8 mouse cellular contexts compared by ENCODE assay signal in the genomic region with DNA sequence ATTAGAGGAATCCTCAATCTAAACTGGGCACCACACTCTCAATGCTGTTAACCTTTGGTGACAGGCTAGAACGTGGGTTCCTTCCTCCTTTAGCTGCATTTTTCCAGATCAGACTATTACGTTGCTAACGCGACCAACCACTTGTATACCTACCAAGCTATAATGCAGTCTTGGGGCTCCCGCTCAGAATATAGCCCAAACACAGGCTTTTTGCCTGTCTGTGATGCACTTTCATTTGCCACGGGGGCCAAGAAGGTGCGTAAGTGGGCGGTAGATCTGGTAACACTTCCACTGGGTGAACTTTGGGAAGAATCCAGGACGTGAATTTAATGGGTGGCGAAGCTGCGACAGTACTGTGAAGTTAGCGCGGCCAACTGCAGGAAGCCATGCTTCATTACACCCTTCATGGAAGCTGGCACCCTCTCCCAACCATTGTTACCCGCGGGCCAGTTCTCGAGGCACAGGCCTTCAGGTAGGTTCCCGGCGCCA. TPM values are rescaled to one million over a fixed set of nuclear protein-coding genes. Genes with fewer than 3 reads are reported as not detected.
DNase-seq lines count a peak whose midpoint lies in the region; ATAC-seq and TF ChIP-seq lines count a peak whose summit lies in the region.

No protein-coding gene starts in this region.

- peak overlapping the region; percentile 78 for H3K4me3 ChIP-seq in embryonic facial prominence, embryonic 13.5 days
- H3K4me3 ChIP-seq in heart, embryonic 12.5 days, result peak overlapping the region; percentile 95
- peak overlapping the region; percentile 94 for H3K4me3 ChIP-seq in kidney, postnatal 0 days (replicated peaks; ENCODE audit: low read depth, low read length)
- H3K4me3 ChIP-seq in liver, embryonic 14.5 days (ENCODE audit: insufficient read depth in 1 of 2, low read depth in 2 of 2, low read length in 2 of 2), result peak overlapping the region; percentile 65 to 96

- no peaks in the 10 kb centered on the region for H3K27me3 ChIP-seq in embryonic facial prominence, embryonic 13.5 days
- H3K27me3 ChIP-seq in heart, embryonic 12.5 days (replicated peaks), result no peaks in the 10 kb centered on the region
- no peaks in the 10 kb centered on the region for H3K27me3 ChIP-seq in kidney, postnatal 0 days (ENCODE audit: insufficient read depth, low read length)
- no peaks in the 10 kb centered on the region for H3K27me3 ChIP-seq in liver, embryonic 14.5 days (ENCODE audit: control insufficient read depth, insufficient read depth, low read length)

- H3K27ac ChIP-seq in embryonic facial prominence, embryonic 13.5 days, result peak overlapping the region; percentile 99
- H3K27ac ChIP-seq in heart, embryonic 12.5 days (ENCODE audit: poor library complexity, severe bottlenecking), result peak overlapping the region; percentile 100
- peak overlapping the region; percentile 100 for H3K27ac ChIP-seq in kidney, postnatal 0 days
- peak overlapping the region; percentile 95 for H3K27ac ChIP-seq in liver, embryonic 14.5 days

- H3K9ac ChIP-seq in embryonic facial prominence, embryonic 13.5 days, result peak overlapping the region; percentile 98
- H3K9ac ChIP-seq in heart, embryonic 12.5 days, result peak overlapping the region; percentile 100
- peak overlapping the region; percentile 98 for H3K9ac ChIP-seq in kidney, postnatal 0 days (ENCODE audit: low read depth, low read length)
- peak overlapping the region; percentile 98 for H3K9ac ChIP-seq in liver, embryonic 14.5 days (replicated peaks)

- peaks cover 9% of the 10 kb centered on the region for H3K36me3 ChIP-seq in embryonic facial prominence, embryonic 13.5 days
- H3K36me3 ChIP-seq in heart, embryonic 12.5 days, result peaks cover 12% of the 10 kb centered on the region
- no peaks in the 10 kb centered on the region for H3K36me3 ChIP-seq in kidney, postnatal 0 days (ENCODE audit: insufficient read depth, low read length)
- H3K36me3 ChIP-seq in liver, embryonic 14.5 days (replicated peaks; ENCODE audit: control insufficient read depth, insufficient read depth, low read depth), result peaks cover 8% of the 10 kb centered on the region

- peaks cover 12% of the 10 kb centered on the region for H3K4me1 ChIP-seq in embryonic facial prominence, embryonic 13.5 days
- peaks cover 11% of the 10 kb centered on the region for H3K4me1 ChIP-seq in heart, embryonic 12.5 days (replicated peaks)
- peaks cover 6% of the 10 kb centered on the region; the same call in 1 of the 2 replicates for H3K4me1 ChIP-seq in kidney, postnatal 0 days (replicated peaks; ENCODE audit: insufficient read depth, low read length)
- peaks cover 7 to 12% of the 10 kb centered on the region in 2 experiments for H3K4me1 ChIP-seq in liver, embryonic 14.5 days (replicated peaks; ENCODE audit: control insufficient read depth in 2 of 2, insufficient read depth in 2 of 2, low read length in 1 of 2)

- DNase-seq in Muller cell, postnatal 12 days (ENCODE audit: inconsistent ontology term), result peak; percentile 83
- DNase-seq in kidney, postnatal 0 days (ENCODE audit: low spot score), result peak; percentile 86
- peak in 2 of 3 experiments; percentile 43 to 63 for DNase-seq in liver, embryonic 14.5 days (ENCODE audit: low read depth in 3 of 3, low spot score in 3 of 3)
- peak; percentile 50 to 51 for DNase-seq in natural killer cell, adult 2 months (ENCODE audit: low spot score in 2 of 2)
- DNase-seq in thymus, postnatal 14 days, result no peak

- peak; percentile 45 for ATAC-seq in CD4-positive, CD25-positive, alpha-beta regulatory T cell, adult 4 months
- peak; percentile 57 for ATAC-seq in embryonic facial prominence, embryonic 13.5 days (ENCODE audit: insufficient number of reproducible peaks, insufficient read depth, low FRiP score, low TSS enrichment, low read depth)
- peak; percentile 39 for ATAC-seq in heart, embryonic 12.5 days (ENCODE audit: insufficient number of reproducible peaks, low FRiP score)
- ATAC-seq in kidney, postnatal 0 days (replicated peaks; ENCODE audit: low FRiP score, low read depth), result peak; percentile 60
- ATAC-seq in liver, embryonic 14.5 days (ENCODE audit: insufficient read depth), result peak; percentile 38

- under 1% methylated on average over 18 of the region's 18 CpGs for WGBS in embryonic facial prominence, embryonic 13.5 days
- 0% methylated on average over 18 of the region's 18 CpGs for WGBS in heart, embryonic 12.5 days
- under 1% methylated on average over 18 of the region's 18 CpGs for WGBS in kidney, postnatal 0 days
- WGBS in liver, embryonic 14.5 days (ENCODE audit: insufficient replicate concordance), result 1% methylated on average over 18 of the region's 18 CpGs

- H3K4me2 ChIP-seq in embryonic facial prominence, embryonic 13.5 days, result peak overlapping the region; percentile 75
- H3K4me2 ChIP-seq in heart, embryonic 12.5 days, result peak overlapping the region; percentile 78
- peak overlapping the region; percentile 83 for H3K4me2 ChIP-seq in kidney, postnatal 0 days (ENCODE audit: low read length)
- peak overlapping the region; percentile 75 for H3K4me2 ChIP-seq in liver, embryonic 14.5 days (ENCODE audit: low read depth)

- no peaks in the 10 kb centered on the region for H3K9me3 ChIP-seq in embryonic facial prominence, embryonic 13.5 days
- H3K9me3 ChIP-seq in heart, embryonic 12.5 days (replicated peaks), result no peaks in the 10 kb centered on the region
- no peaks in the 10 kb centered on the region for H3K9me3 ChIP-seq in kidney, postnatal 0 days (replicated peaks; ENCODE audit: low read length)
- H3K9me3 ChIP-seq in liver, embryonic 14.5 days (ENCODE audit: control insufficient read depth, low read length), result no peaks in the 10 kb centered on the region

- TF ChIP-seq CTCF in kidney, postnatal 0 days (IDR thresholded peaks at IDR 0.05; ENCODE audit: low read depth), result no peak; the same call in 1 of the 2 replicates
- peak; percentile 31; the same call in 1 of the 2 replicates for TF ChIP-seq CTCF in liver, embryonic 14.5 days (IDR thresholded peaks at IDR 0.05; ENCODE audit: low read depth)

- TF ChIP-seq EP300 in liver, embryonic 14.5 days (IDR thresholded peaks at IDR 0.05; ENCODE audit: low read depth), result 0 out of 2 replicates have a peak, but pooled peaks have one; percentile 24

RNA-seq across cellular contexts. Expression of gene Mllt10, which starts 8.8 kb away (rescaled TPM):
- polyA plus RNA-seq in CD4-positive, CD25-positive, alpha-beta regulatory T cell, adult 4 months (2017; shearing (Covaris generic)), result 10 to 100 TPM; 34.9 to 41.4 TPM
- polyA plus RNA-seq in embryonic facial prominence, embryonic 13.5 days (2015; fragmentation: Nextera tagmentation; extraction: Ambion mirVana), result 67.2 and 73.6 TPM in 2 replicates
- polyA plus RNA-seq in heart, embryonic 12.5 days (2016; fragmentation: Nextera tagmentation; extraction: Ambion mirVana), result 36.3 and 37.1 TPM in 2 replicates
- 48.9 and 49.2 TPM in 2 replicates for polyA plus RNA-seq in kidney, postnatal 0 days (2015; fragmentation: Nextera tagmentation; extraction: Ambion mirVana)
- polyA plus RNA-seq in liver, embryonic 14.5 days (2012; rRNA removed), result 13.4 and 16.4 TPM in 2 replicates
- polyA plus RNA-seq in liver, embryonic 14.5 days (2014; fragmentation: Nextera tagmentation; extraction: Ambion mirVana), result 14.4 and 19.7 TPM in 2 replicates

RNA-seq across cellular contexts. Expression of gene Skida1, which starts 15.0 kb away (rescaled TPM):
- under 1 TPM in 1 of 2 experiments, not detected in 1; 0.74 TPM for polyA plus RNA-seq in CD4-positive, CD25-positive, alpha-beta regulatory T cell, adult 4 months (2017; shearing (Covaris generic))
- polyA plus RNA-seq in embryonic facial prominence, embryonic 13.5 days (2015; fragmentation: Nextera tagmentation; extraction: Ambion mirVana), result 8.3 and 9.8 TPM in 2 replicates
- 7.7 and 8.8 TPM in 2 replicates for polyA plus RNA-seq in heart, embryonic 12.5 days (2016; fragmentation: Nextera tagmentation; extraction: Ambion mirVana)
- polyA plus RNA-seq in kidney, postnatal 0 days (2015; fragmentation: Nextera tagmentation; extraction: Ambion mirVana), result 7.7 and 7.8 TPM in 2 replicates
- polyA plus RNA-seq in liver, embryonic 14.5 days (2012; rRNA removed), result 0.48 and 0.60 TPM in 2 replicates
- polyA plus RNA-seq in liver, embryonic 14.5 days (2014; fragmentation: Nextera tagmentation; extraction: Ambion mirVana), result 0.27 and 0.43 TPM in 2 replicates

RNA-seq across cellular contexts. Expression of gene A930004D18Rik, which starts 26.3 kb away (rescaled TPM):
- 1 to 10 TPM; 2.0 to 2.1 TPM for polyA plus RNA-seq in CD4-positive, CD25-positive, alpha-beta regulatory T cell, adult 4 months (2017; shearing (Covaris generic))
- 13.7 and 15.0 TPM in 2 replicates for polyA plus RNA-seq in embryonic facial prominence, embryonic 13.5 days (2015; fragmentation: Nextera tagmentation; extraction: Ambion mirVana)
- polyA plus RNA-seq in heart, embryonic 12.5 days (2016; fragmentation: Nextera tagmentation; extraction: Ambion mirVana), result 14.8 and 18.3 TPM in 2 replicates
- 14.9 and 17.9 TPM in 2 replicates for polyA plus RNA-seq in kidney, postnatal 0 days (2015; fragmentation: Nextera tagmentation; extraction: Ambion mirVana)
- polyA plus RNA-seq in liver, embryonic 14.5 days (2012; rRNA removed), result 0.32 and 0.48 TPM in 2 replicates
- polyA plus RNA-seq in liver, embryonic 14.5 days (2014; fragmentation: Nextera tagmentation; extraction: Ambion mirVana), result 0.36 and 0.81 TPM in 2 replicates
